Mouse (Mus musculus) embryonic facial prominence, embryonic 14.5 days (tissue): ENCODE data around the gene Cldn10. TPM values are rescaled to one million over a fixed set of nuclear protein-coding genes. Genes with fewer than 3 reads are reported as not detected.
A peak's percentile ranks its signal among the peaks of the same experiment; 100 is the strongest.
"Not testable (repeated sequence)": the region's sequence is repeated elsewhere in the genome, so short reads cannot be mapped to it uniquely, and the experiment has no call there.

Experiments used
- ATAC-seq: fragments of 200-750 bp; cut with Nextera tagmentation; 2 replicates; pipeline ENCODE4 v1.8.0; 2017; ENCODE audit warnings: low read depth, moderate number of reproducible peaks, moderate TSS enrichment
- DNase-seq: peaks from one replicate; pipeline ENCODE4 v3.0.0-alpha.2; 2015; ENCODE audit warnings: low spot score
- H3K27ac ChIP-seq: fragments of 300-500 bp; sonication (generic); replicated peaks from 2 replicates; pipeline ENCODE4 v1.5.1; 2014; ENCODE audit warnings: low read depth, mild to moderate bottlenecking, low read length, moderate library complexity
- H3K27me3 ChIP-seq: fragments of 300-500 bp; sonication (generic); replicated peaks from 2 replicates; pipeline ENCODE4 v1.6.1; 2014; ENCODE audit warnings: low read length; ENCODE audit not compliant: control insufficient read depth, insufficient read depth
- H3K36me3 ChIP-seq: fragments of 300-500 bp; sonication (generic); 2 replicates; pipeline ENCODE4 v1.6.1; 2014; ENCODE audit warnings: low read length, mixed read lengths; ENCODE audit not compliant: control insufficient read depth, insufficient read depth
- H3K4me1 ChIP-seq: fragments of 300-500 bp; sonication (generic); 2 replicates; pipeline ENCODE4 v1.6.1; 2014; ENCODE audit warnings: antibody characterized with exemption, low read length; ENCODE audit not compliant: control insufficient read depth, insufficient read depth
- H3K4me2 ChIP-seq: fragments of 300-500 bp; sonication (generic); 2 replicates; pipeline ENCODE4 v1.6.1; 2014; ENCODE audit warnings: low read depth, mild to moderate bottlenecking, low read length, moderate library complexity, mixed read lengths
- H3K4me3 ChIP-seq: fragments of 300-500 bp; sonication (generic); 2 replicates; pipeline ENCODE4 v1.5.1; 2014; ENCODE audit warnings: low read depth, mild to moderate bottlenecking, low read length
- H3K9ac ChIP-seq: fragments of 300-500 bp; sonication (generic); 2 replicates; pipeline ENCODE4 v1.6.1; 2014; ENCODE audit warnings: low read depth, mild to moderate bottlenecking, low read length, moderate library complexity, mixed read lengths
- H3K9me3 ChIP-seq: fragments of 300-500 bp; sonication (generic); 2 replicates; pipeline ENCODE4 v1.6.1; 2016; ENCODE audit warnings: low read length; ENCODE audit not compliant: control insufficient read depth
- WGBS: fragments of 180-500 bp; shearing (Covaris S2); extraction: QIAGEN DNeasy Blood & Tissue Kit; methylation state at CpG from one replicate; pipeline ENCODE4 v1.1.7; 2014; 5-methylcytosine and 5-hydroxymethylcytosine counted together
- polyA plus RNA-seq: library from polyadenylated mRNA; unstranded; fragments of >200 nt; fragmentation: Nextera tagmentation; extraction: Ambion mirVana; gene quantifications from 2 replicates; pipeline ENCODE4 v1.2.1, GENCODE M21; 2014

The Cldn10 gene
- polyA plus RNA-seq, 1 experiment from 2014 or later = 10.9 TPM

DNA sequence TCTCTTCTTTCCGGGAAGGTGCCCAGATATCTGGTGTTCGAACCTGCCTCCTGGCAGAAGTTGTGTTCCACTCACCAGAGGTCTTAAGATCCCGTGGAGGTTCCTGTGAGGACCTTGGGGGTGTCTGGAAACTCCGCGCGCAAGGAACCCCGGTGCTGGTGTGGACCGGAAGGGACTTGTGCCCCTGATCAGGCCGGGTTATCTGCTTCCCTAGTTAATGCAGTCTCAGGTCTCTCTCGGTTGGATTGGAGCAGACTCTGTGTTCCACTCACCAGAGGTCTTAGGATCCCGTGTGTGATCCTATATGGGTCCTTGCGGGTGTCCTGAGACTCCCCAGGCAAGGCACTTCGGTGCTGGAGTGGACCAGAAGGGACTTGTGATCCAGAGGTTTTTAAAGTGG lies 24.3 kb upstream of the Cldn10 start:
- H3K36me3 ChIP-seq, H3K9ac ChIP-seq, ATAC-seq, H3K4me3 ChIP-seq, H3K9me3 ChIP-seq, H3K4me1 ChIP-seq, DNase-seq, H3K27ac ChIP-seq, H3K27me3 ChIP-seq, H3K4me2 ChIP-seq: not testable (repeated sequence)
- 94% methylated on average over 13 of the region's 13 CpGs for WGBS

GRCm38 (mm10) chr14:118763917-118764495 lies 23.7 kb upstream of the Cldn10 start:
- 73% methylated on average over 9 of the region's 9 CpGs for WGBS
- H3K4me3 ChIP-seq = no peak overlapping the region
- no peak overlapping the region for H3K4me2 ChIP-seq
- no peaks in the 10 kb centered on the region for H3K4me1 ChIP-seq
- no peak overlapping the region for H3K27ac ChIP-seq
- ATAC-seq (no peak), DNase-seq (peak; percentile 60)
- H3K9me3 ChIP-seq = no peaks in the 10 kb centered on the region
- H3K9ac ChIP-seq = no peak overlapping the region
- no peaks in the 10 kb centered on the region for H3K36me3 ChIP-seq
- peaks cover 4% of the 10 kb centered on the region; the same call in 1 of the 2 replicates for H3K27me3 ChIP-seq

DNA sequence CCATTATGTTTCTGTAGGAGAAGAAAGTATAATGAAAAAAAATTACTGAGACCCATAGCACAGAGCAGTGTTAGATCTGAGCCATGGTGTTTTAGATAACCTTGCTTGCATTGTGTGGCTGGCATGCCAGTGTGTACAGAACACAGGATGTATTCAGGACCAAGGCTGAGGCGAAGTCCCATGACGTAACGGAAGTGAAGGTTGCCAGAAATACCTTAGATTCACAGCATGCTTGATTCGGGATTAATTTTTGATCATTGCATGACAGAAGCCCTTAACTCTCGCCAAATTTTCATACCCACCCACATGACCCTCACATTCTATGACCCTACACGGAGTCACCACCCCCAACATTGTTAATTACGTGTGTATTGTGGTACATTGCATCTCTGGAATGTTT lies 22.4 kb upstream of the Cldn10 start:
- no peaks in the 10 kb centered on the region for H3K36me3 ChIP-seq
- DNase-seq (peak; percentile 29), ATAC-seq (peak; percentile 50; the same call in 1 of the 2 replicates)
- H3K27ac ChIP-seq = no peak overlapping the region
- no peak overlapping the region for H3K9ac ChIP-seq
- H3K4me3 ChIP-seq = no peak overlapping the region
- peaks cover 8% of the 10 kb centered on the region; the same call in 1 of the 2 replicates for H3K27me3 ChIP-seq
- no peak overlapping the region for H3K4me2 ChIP-seq
- H3K9me3 ChIP-seq = no peaks in the 10 kb centered on the region
- 62% methylated on average over 7 of the region's 7 CpGs for WGBS
- H3K4me1 ChIP-seq = no peaks in the 10 kb centered on the region

GRCm38 (mm10) chr14:118765951-118766350 lies 21.8 kb upstream of the Cldn10 start:
- no peak for ATAC-seq

DNA sequence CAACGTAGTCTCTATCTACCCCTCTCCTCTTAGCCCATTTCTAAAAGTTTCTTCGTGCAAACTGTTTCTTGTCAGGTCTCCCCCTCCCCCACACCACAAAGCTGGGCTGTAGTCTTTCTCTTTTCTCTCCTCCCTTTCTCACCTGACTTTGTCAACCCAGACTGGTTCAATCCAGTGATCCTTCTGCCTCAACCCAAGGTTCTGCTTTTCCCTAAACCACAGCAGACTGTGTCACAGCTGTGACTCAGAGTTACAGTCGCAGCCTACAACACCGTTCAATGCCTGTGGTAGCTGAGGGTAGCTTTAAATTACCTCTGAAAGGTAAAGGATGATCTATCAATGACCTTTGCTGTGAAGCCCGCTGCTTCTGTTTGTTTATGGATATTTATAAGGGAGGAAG lies 21.3 kb upstream of the Cldn10 start:
- H3K4me3 ChIP-seq = no peak overlapping the region
- H3K36me3 ChIP-seq = no peaks in the 10 kb centered on the region
- no peaks in the 10 kb centered on the region for H3K9me3 ChIP-seq
- H3K27ac ChIP-seq = no peak overlapping the region
- no peaks in the 10 kb centered on the region for H3K4me1 ChIP-seq
- WGBS = 76% methylated on average over 5 of the region's 5 CpGs
- H3K9ac ChIP-seq = no peak overlapping the region
- peaks cover 8% of the 10 kb centered on the region; the same call in 1 of the 2 replicates for H3K27me3 ChIP-seq
- H3K4me2 ChIP-seq = no peak overlapping the region
- no peak for ATAC-seq
- DNase-seq = no peak

More at GRCm38 (mm10) chr14:118765951-118766350, 21.8 kb upstream of the Cldn10 start:
- Histone ChIP-seq H3K27ac (no peak overlapping the region), H3K4me1 (no peaks in the 10 kb centered on the region), H3K4me3 (no peak overlapping the region), H3K36me3 (no peaks in the 10 kb centered on the region), H3K4me2 (no peak overlapping the region), H3K9ac (no peak overlapping the region), H3K27me3 (peaks cover 8% of the 10 kb centered on the region; the same call in 1 of the 2 replicates), H3K9me3 (no peaks in the 10 kb centered on the region)
- WGBS = 74% methylated on average over 7 of the region's 7 CpGs
- no peak for DNase-seq

GRCm38 (mm10) chr14:118767673-118768353 lies 19.9 kb upstream of the Cldn10 start:
- no peak overlapping the region for H3K9ac ChIP-seq
- H3K27me3 ChIP-seq = peaks cover 8% of the 10 kb centered on the region; the same call in 1 of the 2 replicates
- H3K4me3 ChIP-seq = no peak overlapping the region
- 0 out of 2 replicates have a peak, but pooled peaks cover 3% of the 10 kb centered on the region for H3K9me3 ChIP-seq
- H3K27ac ChIP-seq = no peak overlapping the region
- ATAC-seq = peak; percentile 91
- 22% methylated on average over 14 of the region's 14 CpGs for WGBS
- H3K4me1 ChIP-seq = no peaks in the 10 kb centered on the region
- no peak overlapping the region for H3K4me2 ChIP-seq
- H3K36me3 ChIP-seq = no peaks in the 10 kb centered on the region
- peak; percentile 92 for DNase-seq

GRCm38 (mm10) chr14:118768354-118768713 lies 19.4 kb upstream of the Cldn10 start:
- Histone ChIP-seq H3K4me1 (no peaks in the 10 kb centered on the region), H3K9me3 (0 out of 2 replicates have a peak, but pooled peaks cover 3% of the 10 kb centered on the region), H3K9ac (no peak overlapping the region), H3K4me3 (no peak overlapping the region), H3K27me3 (peaks cover 8% of the 10 kb centered on the region; the same call in 1 of the 2 replicates), H3K4me2 (no peak overlapping the region), H3K27ac (no peak overlapping the region), H3K36me3 (no peaks in the 10 kb centered on the region)
- DNase-seq = no peak
- WGBS = 61% methylated on average over 17 of the region's 17 CpGs
- no peak for ATAC-seq

- H3K27me3 ChIP-seq = peaks cover 7% of the 10 kb centered on the region; the same call in 1 of the 2 replicates
- ATAC-seq (no peak), DNase-seq (no peak)
- no peak overlapping the region for H3K4me2 ChIP-seq
- H3K27ac ChIP-seq = no peak overlapping the region
- 0 out of 2 replicates have a peak, but pooled peaks cover 3% of the 10 kb centered on the region for H3K9me3 ChIP-seq
- H3K9ac ChIP-seq = no peak overlapping the region
- 87% methylated on average over 3 of the region's 3 CpGs for WGBS
- H3K4me3 ChIP-seq = no peak overlapping the region
- no peaks in the 10 kb centered on the region for H3K4me1 ChIP-seq
- H3K36me3 ChIP-seq = no peaks in the 10 kb centered on the region
These were observed 14.0 kb upstream of the Cldn10 start for GRCm38 (mm10) chr14:118773668-118774067.
